Mouse (Mus musculus): ENCODE results near the gene Rpusd4.

The Rpusd4 gene

DNA sequence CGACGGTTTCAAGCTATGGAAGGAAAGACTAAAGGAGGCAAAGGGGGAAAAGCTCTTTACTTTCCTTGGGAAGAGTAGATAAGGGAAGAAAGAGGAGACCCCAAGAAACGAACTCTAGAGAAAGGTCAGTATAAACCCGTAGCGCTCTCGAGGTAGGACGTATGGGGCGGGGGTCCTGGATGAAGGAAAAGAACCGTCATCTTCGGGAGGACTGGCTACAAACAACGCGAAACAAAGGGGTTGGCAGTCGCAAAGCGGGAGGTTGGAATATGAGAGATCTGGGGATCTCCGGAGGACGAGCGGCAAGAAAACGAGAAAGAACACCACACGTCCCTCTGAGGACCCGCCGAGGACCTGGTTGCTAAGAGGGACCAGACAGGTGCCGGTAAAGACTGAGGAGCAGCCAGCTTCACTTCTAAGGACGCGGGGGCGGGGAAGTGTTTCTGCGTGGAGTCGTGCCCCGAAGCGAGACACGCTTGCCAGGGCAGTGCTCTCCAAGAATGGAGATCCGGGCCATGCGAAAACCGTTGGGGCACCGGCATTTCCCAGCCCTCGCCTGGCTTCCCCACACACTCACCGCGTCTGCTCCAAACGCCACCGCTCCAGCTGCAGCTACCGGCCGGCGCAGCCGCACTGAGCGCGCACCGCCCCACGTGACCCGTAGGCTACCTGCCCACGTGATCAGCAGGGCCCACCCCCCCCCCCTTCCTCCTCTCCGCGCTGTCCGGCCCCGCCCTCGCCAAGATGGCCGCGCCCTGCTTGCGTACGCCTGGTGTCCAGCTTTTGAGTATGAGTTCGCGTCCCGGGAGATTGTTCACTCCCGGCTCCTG is at the start of gene Rpusd4, which contains the start of gene Fam118b:
TSS of gene Rpusd4 (plus strand) at position 720 of the 830 bp plus-strand sequence.
TSS of gene Fam118b (minus strand) at position 660 of the 830 bp plus-strand sequence.
- peak; percentile 87 to 89 for DNase-seq (ENCODE audit: low spot score in 2 of 2)

GRCm38 (mm10) chr9:35217963-35218362 is 49.7 kb upstream of the Rpusd4 start:
- DNase-seq (ENCODE audit: low spot score in 2 of 2): peak in 1 of 2 experiments; percentile 24

GRCm38 (mm10) chr9:35223466-35223865 is 44.2 kb upstream of the Rpusd4 start:
- no peak for DNase-seq (ENCODE audit: low spot score in 2 of 2)

GRCm38 (mm10) chr9:35228671-35229070 is 39.0 kb upstream of the Rpusd4 start:
- no peak for DNase-seq (ENCODE audit: low spot score in 2 of 2)

DNA sequence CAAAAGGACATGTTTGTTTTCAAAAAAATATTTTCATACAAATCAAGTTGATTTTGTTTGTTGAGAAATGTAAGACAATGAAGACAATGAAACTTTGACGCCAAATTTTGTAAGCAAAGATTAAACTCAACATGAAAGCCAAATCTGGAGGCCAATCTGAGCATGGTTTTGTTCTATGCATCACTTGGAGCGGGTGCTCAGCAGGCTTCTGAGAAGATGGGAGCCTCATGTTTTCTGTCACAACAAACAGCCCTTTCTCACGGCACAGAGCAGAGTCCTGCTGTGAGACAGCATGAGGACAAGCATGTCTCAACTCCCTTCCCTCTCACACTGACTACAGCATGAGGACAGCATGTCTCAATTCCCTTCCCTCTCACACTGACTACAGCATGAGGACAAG is 31.7 kb upstream of the Rpusd4 start:
- DNase-seq (ENCODE audit: low spot score in 2 of 2): no peak

GRCm38 (mm10) chr9:35238371-35238770 is 29.3 kb upstream of the Rpusd4 start:
- DNase-seq (ENCODE audit: low spot score in 2 of 2): no peak

DNA sequence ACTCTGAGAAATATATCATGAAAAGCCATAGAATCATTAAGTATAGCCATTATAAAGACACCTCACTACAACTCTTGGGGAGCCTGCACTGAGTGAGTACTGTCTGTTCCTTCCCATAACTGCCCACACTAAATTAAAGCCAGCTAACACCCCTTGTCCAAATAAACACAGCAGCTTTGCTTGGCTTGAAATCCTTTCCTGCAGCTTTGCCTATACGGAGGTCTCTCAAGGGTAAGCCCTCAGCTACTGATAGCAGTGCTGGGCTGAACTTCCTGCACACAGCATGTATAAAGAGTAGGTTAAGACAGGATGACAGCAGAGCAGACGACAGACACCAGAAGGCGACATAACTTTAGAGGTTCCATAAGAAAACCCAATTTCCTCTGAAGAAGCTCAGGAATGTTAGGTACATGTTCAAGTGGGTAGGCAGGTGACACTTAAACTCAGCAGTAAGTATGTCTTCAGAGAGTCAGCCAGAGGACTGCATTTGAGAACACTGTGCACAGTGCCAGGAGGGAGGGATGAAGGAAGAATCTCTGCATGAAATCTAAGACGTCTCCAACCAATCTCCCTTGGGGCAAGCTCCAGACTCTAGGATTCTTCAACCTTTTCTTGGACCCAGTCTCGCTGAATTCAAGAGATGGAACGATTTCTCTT is 28.6 kb upstream of the Rpusd4 start:
- peak in 1 of 2 experiments; percentile 6 for DNase-seq (ENCODE audit: low spot score in 2 of 2)

- no peak for DNase-seq (ENCODE audit: low spot score in 2 of 2)
These were observed 27.9 kb upstream of the Rpusd4 start for GRCm38 (mm10) chr9:35239734-35240133.

GRCm38 (mm10) chr9:35247405-35247804 is 20.3 kb upstream of the Rpusd4 start:
- DNase-seq (ENCODE audit: low spot score in 2 of 2): no peak

- no peak for DNase-seq (ENCODE audit: low spot score in 2 of 2)
These were observed 18.2 kb upstream of the Rpusd4 start for GRCm38 (mm10) chr9:35249476-35249875.

DNA sequence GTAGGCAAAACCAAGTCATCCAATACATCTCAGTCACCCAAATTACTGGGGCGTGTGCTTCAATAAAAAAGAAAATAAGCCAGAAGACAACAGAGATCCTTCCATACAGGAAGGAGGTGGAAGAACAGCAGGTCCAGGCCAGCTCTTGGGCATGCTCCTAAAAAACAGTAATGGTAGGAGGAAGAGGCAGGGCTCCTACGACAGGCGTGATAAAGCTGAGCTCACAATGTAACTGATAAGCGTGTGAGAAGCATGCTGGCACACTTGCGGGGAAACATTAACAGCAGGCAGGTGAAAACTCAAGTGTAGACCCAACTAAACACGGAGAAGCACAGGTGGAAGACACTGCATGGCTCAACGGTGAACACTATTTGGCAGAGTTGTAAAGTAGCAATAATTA is 10.3 kb upstream of the Rpusd4 start:
- no peak for DNase-seq (ENCODE audit: low spot score in 2 of 2)

GRCm38 (mm10) chr9:35262418-35262817 is 5.2 kb upstream of the Rpusd4 start:
- no peak for DNase-seq (ENCODE audit: low spot score in 2 of 2)

- DNase-seq (ENCODE audit: low spot score in 2 of 2): no peak
These were observed 4.2 kb upstream of the Rpusd4 start for GRCm38 (mm10) chr9:35263431-35263830.

DNA sequence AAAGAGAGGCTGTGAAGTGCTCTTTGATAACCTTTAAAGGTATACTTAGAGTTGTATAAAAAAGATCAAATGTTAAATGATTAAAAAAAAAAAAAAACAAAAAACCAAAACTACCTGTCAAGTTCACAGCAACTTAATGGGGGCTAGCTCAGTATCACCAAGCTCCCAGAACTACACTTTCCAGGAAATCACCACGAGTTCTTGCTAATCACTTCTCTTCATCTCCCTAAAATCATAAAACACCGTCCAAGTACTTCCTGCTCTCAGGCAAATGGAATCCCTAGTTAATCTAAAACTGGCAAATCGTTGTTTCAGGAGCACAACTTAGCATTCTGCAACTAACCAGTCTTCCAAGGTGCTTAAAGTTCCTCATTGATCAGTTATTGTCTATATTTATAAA is 3.2 kb upstream of the Rpusd4 start:
- no peak for DNase-seq (ENCODE audit: low spot score in 2 of 2)

DNA sequence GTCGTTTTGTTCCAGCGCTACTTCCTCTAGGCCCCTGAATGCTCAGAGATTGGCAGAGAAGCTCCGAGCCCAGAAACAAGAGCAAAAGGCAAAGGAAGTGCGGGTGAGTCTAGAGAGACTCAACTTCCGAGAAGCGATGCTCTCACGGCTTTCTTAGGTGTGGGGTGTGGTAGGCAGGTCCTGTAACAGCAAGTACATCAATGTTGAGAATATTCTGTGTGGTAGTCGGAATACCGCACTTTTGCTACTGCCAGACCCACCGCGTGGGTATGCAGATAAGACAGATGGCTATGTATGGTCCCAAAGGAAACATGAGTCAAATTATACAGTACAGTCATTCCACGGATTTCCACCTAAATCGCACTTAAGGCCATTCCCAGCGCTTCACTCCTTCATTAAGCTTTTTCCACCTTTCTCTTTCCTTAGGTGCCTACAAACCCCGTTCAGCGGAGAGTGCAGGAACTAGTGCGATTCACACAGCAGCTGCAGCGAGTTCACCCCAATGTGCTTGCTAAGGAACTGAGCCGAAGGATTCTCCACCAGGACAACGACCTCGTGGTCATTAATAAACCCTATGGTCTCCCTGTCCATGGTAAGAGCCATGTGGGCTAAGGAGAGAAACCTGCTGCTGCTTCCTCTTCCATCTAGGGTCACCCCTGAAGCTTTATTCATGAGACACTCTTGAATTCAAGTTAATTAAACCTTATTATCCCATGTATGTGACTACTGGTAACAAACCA is 481 bp downstream of the Rpusd4 start:
- DNase-seq (ENCODE audit: low spot score in 2 of 2): no peak

- DNase-seq (ENCODE audit: low spot score in 2 of 2): peak in 1 of 2 experiments; percentile 46
These were observed 10.2 kb downstream of the Rpusd4 start for GRCm38 (mm10) chr9:35277855-35278365.

DNA sequence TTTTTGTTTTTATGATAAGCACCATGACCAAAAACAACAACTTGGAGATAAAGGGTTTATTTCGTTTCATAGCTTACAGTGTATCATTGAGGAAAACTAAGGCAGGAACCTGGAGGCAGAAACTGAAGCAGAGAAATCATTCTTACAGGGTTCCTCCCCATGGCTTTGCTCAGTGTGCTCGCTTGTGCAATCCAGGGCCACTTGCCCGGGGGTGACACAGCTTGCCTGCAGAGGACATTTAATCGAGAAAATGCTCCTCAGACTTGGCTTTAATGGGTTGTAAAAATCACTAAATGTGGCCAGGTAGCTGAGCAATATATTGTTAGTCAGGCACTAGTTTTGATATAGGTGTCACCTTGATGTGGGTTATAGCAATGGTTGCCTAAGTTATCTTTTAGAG is 10.8 kb downstream of the Rpusd4 start:
- no peak for DNase-seq (ENCODE audit: low spot score in 2 of 2)

- DNase-seq (ENCODE audit: low spot score in 2 of 2): peak; percentile 70 to 78
These were observed 14.6 kb downstream of the Rpusd4 start for GRCm38 (mm10) chr9:35282006-35282850.

- no peak for DNase-seq (ENCODE audit: low spot score in 2 of 2)
These were observed 15.2 kb downstream of the Rpusd4 start for GRCm38 (mm10) chr9:35282851-35283200.

DNA sequence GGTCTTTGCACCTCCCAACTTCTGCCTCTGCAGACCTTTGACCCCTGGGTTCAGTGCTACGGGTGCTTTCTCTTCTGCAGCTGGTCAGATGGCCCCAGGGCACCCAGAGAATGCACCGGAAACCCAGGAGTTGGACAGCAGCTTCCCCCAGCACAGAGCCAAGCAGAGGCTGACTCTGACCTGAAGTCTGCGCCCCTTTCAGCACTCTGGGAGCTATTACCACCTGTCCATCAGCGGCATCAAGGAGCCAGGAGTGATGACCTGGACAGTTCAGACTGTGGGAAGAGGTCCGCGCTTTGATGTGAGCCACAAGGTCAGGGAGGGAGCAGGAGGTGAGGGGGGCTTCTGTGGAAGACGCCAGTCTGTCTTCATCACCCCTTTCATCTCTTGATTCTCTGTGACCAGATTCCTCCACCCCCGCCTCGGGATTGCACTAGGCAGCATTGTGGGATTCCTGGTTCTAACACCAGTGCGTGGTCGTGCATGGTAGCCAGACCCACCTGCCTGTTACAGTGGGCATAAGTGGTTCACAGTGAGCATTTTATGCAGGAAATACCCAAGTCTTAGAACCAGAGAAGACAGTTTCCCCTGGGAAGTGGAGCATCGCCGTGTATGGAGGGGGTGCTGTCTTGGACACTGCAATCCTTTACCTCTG is 15.9 kb downstream of the Rpusd4 start:
- DNase-seq (ENCODE audit: low spot score in 2 of 2): no peak

DNA sequence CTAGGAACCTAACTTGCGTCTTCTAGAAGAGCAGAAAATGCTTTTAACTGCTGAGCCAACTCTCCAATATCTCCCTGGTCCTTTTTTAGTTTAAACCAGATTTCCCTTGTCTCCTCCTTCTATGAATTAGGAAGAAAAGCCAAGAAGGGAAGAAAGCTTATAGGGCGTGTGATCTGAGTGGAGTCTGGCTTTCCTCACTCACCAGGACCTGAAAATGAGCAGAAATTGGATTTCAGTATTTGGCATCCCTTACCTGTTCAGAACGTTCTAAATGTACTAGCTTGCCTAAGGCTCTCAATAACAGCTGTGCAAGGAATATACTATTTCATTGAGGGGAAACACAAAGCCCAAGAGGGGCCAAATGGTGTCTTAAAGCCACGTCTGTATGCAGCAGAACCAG is 16.7 kb downstream of the Rpusd4 start:
- no peak for DNase-seq (ENCODE audit: low spot score in 2 of 2)
